Mouse (Mus musculus): ENCODE measurements around the gene Snrpd3. TPM values are rescaled to one million over a fixed set of nuclear protein-coding genes. Genes with fewer than 3 reads are reported as not detected.

Snrpd3 gene
- total and polyA plus RNA-seq, 2 experiments from 2014 or later, result 17.2 to 137 TPM

DNA sequence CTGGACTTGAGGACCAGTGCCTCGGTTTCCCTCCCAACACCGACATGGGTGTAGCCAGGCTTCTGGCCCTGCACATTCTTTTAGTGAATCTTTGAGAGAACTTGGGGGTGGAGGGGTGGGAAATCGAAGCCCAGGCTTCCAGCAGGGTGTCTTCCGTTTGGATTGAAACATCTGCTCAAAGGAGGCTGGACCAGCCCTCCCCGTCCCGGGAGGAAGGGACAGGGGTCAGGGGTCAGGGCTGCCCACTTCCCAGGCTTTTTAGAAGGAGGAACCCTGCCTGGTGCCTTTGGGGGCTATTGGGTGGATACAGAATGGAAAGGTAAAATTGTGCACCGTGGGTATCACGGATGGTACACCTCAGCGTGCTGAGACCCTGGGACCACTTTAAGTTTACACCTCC is 54.6 kb downstream of the Snrpd3 start:
- Histone ChIP-seq H3K4me1 (ENCODE audit: insufficient read depth, low read length) (no peaks in the 10 kb centered on the region), H3K27me3 (ENCODE audit: insufficient read depth, low read length) (no peaks in the 10 kb centered on the region), H3K4me2 (ENCODE audit: low read depth, low read length, poor library complexity, severe bottlenecking) (no peak overlapping the region), H3K4me3 (ENCODE audit: low read depth, low read length) (no peak overlapping the region), H3K9ac (replicated peaks; ENCODE audit: low read length, poor library complexity, severe bottlenecking) (no peak overlapping the region), H3K27ac (ENCODE audit: low read depth, low read length) (no peak overlapping the region), H3K9me3 (ENCODE audit: low read length) (no peaks in the 10 kb centered on the region), H3K36me3 (ENCODE audit: insufficient read depth, low read length) (no peaks in the 10 kb centered on the region)
- WGBS, result 45% methylated on average over 9 of the region's 9 CpGs
- ATAC-seq (ENCODE audit: low FRiP score), result no peak
- TF ChIP-seq CTCF (IDR thresholded peaks at IDR 0.05), result no peak
- no peak for DNase-seq (ENCODE audit: low spot score)

- H3K4me2 ChIP-seq (ENCODE audit: low read depth, low read length, poor library complexity, severe bottlenecking), result no peak overlapping the region
- no peaks in the 10 kb centered on the region for H3K4me1 ChIP-seq (ENCODE audit: insufficient read depth, low read length)
- no peak overlapping the region for H3K27ac ChIP-seq (ENCODE audit: low read depth, low read length)
- no peak for TF ChIP-seq CTCF (IDR thresholded peaks at IDR 0.05)
- H3K36me3 ChIP-seq (ENCODE audit: insufficient read depth, low read length), result no peaks in the 10 kb centered on the region
- no peaks in the 10 kb centered on the region for H3K27me3 ChIP-seq (ENCODE audit: insufficient read depth, low read length)
- no peak for DNase-seq (ENCODE audit: low spot score)
- H3K9me3 ChIP-seq (ENCODE audit: low read length), result no peaks in the 10 kb centered on the region
- H3K9ac ChIP-seq (replicated peaks; ENCODE audit: low read length, poor library complexity, severe bottlenecking), result no peak overlapping the region
- 59% methylated on average over 10 of the region's 10 CpGs for WGBS
- ATAC-seq (ENCODE audit: low FRiP score), result no peak
- no peak overlapping the region for H3K4me3 ChIP-seq (ENCODE audit: low read depth, low read length)
These were observed 55.8 kb downstream of the Snrpd3 start for GRCm38 (mm10) chr10:75573181-75573580.

- Histone ChIP-seq H3K4me2 (ENCODE audit: low read depth, low read length, poor library complexity, severe bottlenecking) (no peak overlapping the region), H3K27me3 (ENCODE audit: insufficient read depth, low read length) (no peaks in the 10 kb centered on the region)
These were observed 56.6 kb downstream of the Snrpd3 start for GRCm38 (mm10) chr10:75573965-75574364.

DNA sequence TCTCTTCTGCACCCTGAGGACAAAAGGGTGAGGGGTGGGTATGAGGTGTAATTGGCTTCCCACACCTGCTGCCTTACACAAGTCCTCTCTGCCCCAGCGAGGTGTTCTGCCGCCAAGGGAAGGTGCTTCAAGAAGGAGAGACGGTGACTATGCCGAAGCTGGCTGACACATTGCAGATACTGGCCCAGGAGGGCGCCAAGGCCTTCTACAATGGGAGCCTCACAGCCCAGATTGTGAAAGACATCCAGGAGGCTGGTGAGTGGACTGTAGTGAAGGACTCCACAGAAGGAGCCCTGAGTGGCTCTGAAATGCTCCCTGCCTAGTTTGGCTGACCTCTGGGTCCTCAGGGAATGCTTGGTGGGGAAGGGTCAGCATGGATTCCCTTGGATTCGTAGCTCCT is 61.8 kb downstream of the Snrpd3 start:
- 82% methylated on average over 6 of the region's 6 CpGs for WGBS
- no peak overlapping the region for H3K4me2 ChIP-seq (ENCODE audit: low read depth, low read length, poor library complexity, severe bottlenecking)
- DNase-seq (ENCODE audit: low spot score) (no peak), ATAC-seq (ENCODE audit: low FRiP score) (no peak)
- no peak overlapping the region for H3K4me3 ChIP-seq (ENCODE audit: low read depth, low read length)
- H3K4me1 ChIP-seq (ENCODE audit: insufficient read depth, low read length), result no peaks in the 10 kb centered on the region
- no peaks in the 10 kb centered on the region for H3K9me3 ChIP-seq (ENCODE audit: low read length)
- no peak for TF ChIP-seq CTCF (IDR thresholded peaks at IDR 0.05)
- H3K27ac ChIP-seq (ENCODE audit: low read depth, low read length), result no peak overlapping the region
- no peaks in the 10 kb centered on the region for H3K27me3 ChIP-seq (ENCODE audit: insufficient read depth, low read length)
- no peak overlapping the region for H3K9ac ChIP-seq (replicated peaks; ENCODE audit: low read length, poor library complexity, severe bottlenecking)
- no peaks in the 10 kb centered on the region for H3K36me3 ChIP-seq (ENCODE audit: insufficient read depth, low read length)

More at GRCm38 (mm10) chr10:75573965-75574364, 56.6 kb downstream of the Snrpd3 start:
- H3K27ac ChIP-seq (ENCODE audit: low read depth, low read length), result no peak overlapping the region
- H3K36me3 ChIP-seq (ENCODE audit: insufficient read depth, low read length), result no peaks in the 10 kb centered on the region
- H3K4me3 ChIP-seq (ENCODE audit: low read depth, low read length), result no peak overlapping the region
- H3K9ac ChIP-seq (replicated peaks; ENCODE audit: low read length, poor library complexity, severe bottlenecking), result no peak overlapping the region
- WGBS, result 88% methylated on average over 9 of the region's 9 CpGs
- no peak for TF ChIP-seq CTCF (IDR thresholded peaks at IDR 0.05)
- no peak for DNase-seq (ENCODE audit: low spot score)
- no peaks in the 10 kb centered on the region for H3K9me3 ChIP-seq (ENCODE audit: low read length)
- ATAC-seq (ENCODE audit: low FRiP score), result no peak
- no peaks in the 10 kb centered on the region for H3K4me1 ChIP-seq (ENCODE audit: insufficient read depth, low read length)

DNA sequence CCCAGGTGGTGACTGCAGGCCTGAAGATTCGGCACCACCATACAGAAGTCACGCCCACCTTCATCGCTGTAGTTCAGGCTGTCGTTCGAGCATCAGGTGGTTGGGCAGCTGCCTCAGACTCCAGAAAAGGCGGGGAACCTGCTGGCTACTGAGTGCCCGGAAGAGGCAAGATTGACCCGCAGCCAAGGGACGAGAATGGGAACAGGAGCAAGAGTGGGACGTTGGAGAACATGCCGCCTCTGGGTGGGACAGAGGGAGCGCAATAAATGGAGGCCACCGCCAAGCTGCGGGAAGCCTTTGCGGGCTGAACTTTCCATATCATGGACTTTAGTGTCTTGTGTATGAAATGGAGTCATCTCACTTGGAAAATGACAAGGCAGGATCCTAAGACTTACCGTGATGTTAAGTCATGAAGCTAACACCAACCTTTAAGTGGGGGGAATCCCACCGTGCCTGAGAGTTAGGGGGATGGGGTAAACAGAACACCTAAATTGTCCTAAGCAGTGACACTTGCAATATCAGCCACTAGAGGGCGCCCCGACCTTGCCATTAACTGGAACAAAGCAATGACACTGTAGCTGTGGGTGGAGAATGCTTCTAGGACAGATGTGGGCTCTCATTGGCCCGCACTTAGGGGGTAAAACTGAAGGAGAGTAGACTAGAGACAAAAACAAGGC is 68.7 kb downstream of the Snrpd3 start:
- peak overlapping the region; percentile 18; the same call in 1 of the 2 replicates for H3K4me2 ChIP-seq (ENCODE audit: low read depth, low read length, poor library complexity, severe bottlenecking)
- no peak overlapping the region for H3K4me3 ChIP-seq (ENCODE audit: low read depth, low read length)
- DNase-seq (ENCODE audit: low spot score) (peak; percentile 94), ATAC-seq (ENCODE audit: low FRiP score) (peak; percentile 76)
- H3K27me3 ChIP-seq (ENCODE audit: insufficient read depth, low read length), result no peaks in the 10 kb centered on the region
- TF ChIP-seq CTCF (IDR thresholded peaks at IDR 0.05), result peak; percentile 98
- 21% methylated on average over 20 of the region's 20 CpGs for WGBS
- H3K27ac ChIP-seq (ENCODE audit: low read depth, low read length), result no peak overlapping the region
- no peaks in the 10 kb centered on the region for H3K36me3 ChIP-seq (ENCODE audit: insufficient read depth, low read length)
- 0 out of 2 replicates have a peak, but pooled peaks cover 4% of the 10 kb centered on the region for H3K4me1 ChIP-seq (ENCODE audit: insufficient read depth, low read length)
- no peak overlapping the region; the same call in 1 of the 2 replicates for H3K9ac ChIP-seq (replicated peaks; ENCODE audit: low read length, poor library complexity, severe bottlenecking)
- no peaks in the 10 kb centered on the region for H3K9me3 ChIP-seq (ENCODE audit: low read length)

GRCm38 (mm10) chr10:75586553-75586879 is 69.2 kb downstream of the Snrpd3 start:
- no peak overlapping the region for H3K9ac ChIP-seq (replicated peaks; ENCODE audit: low read length, poor library complexity, severe bottlenecking)
- WGBS, result 87% methylated on average over 1 of the region's 1 CpGs
- no peaks in the 10 kb centered on the region for H3K27me3 ChIP-seq (ENCODE audit: insufficient read depth, low read length)
- H3K4me2 ChIP-seq (ENCODE audit: low read depth, low read length, poor library complexity, severe bottlenecking), result no peak overlapping the region
- TF ChIP-seq CTCF (IDR thresholded peaks at IDR 0.05), result no peak
- H3K27ac ChIP-seq (ENCODE audit: low read depth, low read length), result no peak overlapping the region
- H3K9me3 ChIP-seq (ENCODE audit: low read length), result no peaks in the 10 kb centered on the region
- 0 out of 2 replicates have a peak, but pooled peaks cover 4% of the 10 kb centered on the region for H3K4me1 ChIP-seq (ENCODE audit: insufficient read depth, low read length)
- DNase-seq (ENCODE audit: low spot score) (no peak), ATAC-seq (ENCODE audit: low FRiP score) (no peak)
- H3K4me3 ChIP-seq (ENCODE audit: low read depth, low read length), result no peak overlapping the region
- H3K36me3 ChIP-seq (ENCODE audit: insufficient read depth, low read length), result no peaks in the 10 kb centered on the region

Other genes starting within 250 kb of the Snrpd3 start
- 4.3 and 11.7 TPM in 2 replicates for gene Adora2a, start 200.7 kb upstream of the Snrpd3 start, total RNA-seq (2014; rRNA removed)
- 1.7 and 1.9 TPM in 2 replicates for gene Adora2a, start 200.7 kb upstream of the Snrpd3 start, polyA plus RNA-seq (2015; fragmentation: Nextera tagmentation; extraction: Ambion mirVana)
- gene Upb1, start 116.4 kb upstream of the Snrpd3 start, total RNA-seq (2014; rRNA removed), result 0.52 TPM in 1 of 2 replicates, not detected in the other
- gene Upb1, start 116.4 kb upstream of the Snrpd3 start, polyA plus RNA-seq (2015; fragmentation: Nextera tagmentation; extraction: Ambion mirVana), result 0.44 and 0.72 TPM in 2 replicates
- 41.2 and 48.0 TPM in 2 replicates for gene Gucd1, start 421 bp downstream of the Snrpd3 start, total RNA-seq (2014; rRNA removed)
- gene Gucd1, start 421 bp downstream of the Snrpd3 start, polyA plus RNA-seq (2015; fragmentation: Nextera tagmentation; extraction: Ambion mirVana), result 12.6 and 14.4 TPM in 2 replicates
- 41.4 and 44.2 TPM in 2 replicates for gene Lrrc75b, start 42.8 kb downstream of the Snrpd3 start, total RNA-seq (2014; rRNA removed)
- gene Lrrc75b, start 42.8 kb downstream of the Snrpd3 start, polyA plus RNA-seq (2015; fragmentation: Nextera tagmentation; extraction: Ambion mirVana), result 37.5 and 39.5 TPM in 2 replicates
- gene Ggt1, start 44.1 kb downstream of the Snrpd3 start, total RNA-seq (2014; rRNA removed), result 1.4 and 5.4 TPM in 2 replicates
- 1.0 and 2.0 TPM in 2 replicates for gene Ggt1, start 44.1 kb downstream of the Snrpd3 start, polyA plus RNA-seq (2015; fragmentation: Nextera tagmentation; extraction: Ambion mirVana)
- 5.8 and 9.1 TPM in 2 replicates for gene Ggt5, start 71.8 kb downstream of the Snrpd3 start, total RNA-seq (2014; rRNA removed)
- 1.3 and 2.4 TPM in 2 replicates for gene Ggt5, start 71.8 kb downstream of the Snrpd3 start, polyA plus RNA-seq (2015; fragmentation: Nextera tagmentation; extraction: Ambion mirVana)
- gene Susd2, start 126.5 kb downstream of the Snrpd3 start, total RNA-seq (2014; rRNA removed), result 7.8 and 10.7 TPM in 2 replicates
- 4.8 and 6.4 TPM in 2 replicates for gene Susd2, start 126.5 kb downstream of the Snrpd3 start, polyA plus RNA-seq (2015; fragmentation: Nextera tagmentation; extraction: Ambion mirVana)
- 83.4 and 93.3 TPM in 2 replicates for gene Cabin1, start 246.8 kb downstream of the Snrpd3 start, total RNA-seq (2014; rRNA removed)
- gene Cabin1, start 246.8 kb downstream of the Snrpd3 start, polyA plus RNA-seq (2015; fragmentation: Nextera tagmentation; extraction: Ambion mirVana), result 30.1 and 31.6 TPM in 2 replicates

All from midbrain, postnatal 0 days (tissue).